Mouse (Mus musculus): ENCODE measurements at regions not wholly inside any gene's neighbourhood (a gene's known extent, or its start where the extent isn't known, plus 50 kb on each side); places are given as distances from the start of the nearest gene placed in this dataset.

DNA sequence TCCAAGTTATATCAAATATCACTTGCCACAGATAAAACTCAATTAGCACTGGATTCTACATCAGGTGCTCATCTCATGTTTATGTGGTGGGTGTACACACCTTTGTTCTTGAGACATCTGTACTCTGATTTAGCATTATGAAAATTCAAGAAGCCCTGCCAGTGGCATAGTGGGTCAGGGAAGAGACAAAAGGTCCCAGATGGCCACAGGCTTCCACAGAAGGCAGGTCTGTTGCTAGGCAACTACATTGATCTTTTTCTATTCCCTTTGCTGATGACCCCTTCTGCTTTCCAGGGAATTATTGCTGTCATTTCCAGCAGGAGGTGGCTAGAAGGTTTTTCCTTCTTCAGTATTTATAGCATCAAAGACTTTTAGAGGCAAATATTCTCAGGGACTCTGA is 1396.7 kb upstream of the 1700008P02Rik start:
- H3K9ac ChIP-seq (ENCODE audit: insufficient read depth, low read depth): no peak overlapping the region
- no peak for TF ChIP-seq POLR2A (IDR thresholded peaks at IDR 0.05; ENCODE audit: low read depth, low read length)
- TF ChIP-seq MAX (IDR thresholded peaks at IDR 0.05; ENCODE audit: low read length): no peak
- no peak for TF ChIP-seq NRF1 (IDR thresholded peaks at IDR 0.05; ENCODE audit: low read depth, low read length)
- no peak for TF ChIP-seq MEF2A (IDR thresholded peaks at IDR 0.05; ENCODE audit: borderline replicate concordance, low read depth, low read length)
- TF ChIP-seq ZKSCAN1 (IDR thresholded peaks at IDR 0.05; ENCODE audit: borderline replicate concordance, low read depth, low read length): no peak
- no peak for TF ChIP-seq POLR2AphosphoS2 (IDR thresholded peaks at IDR 0.05; ENCODE audit: low read depth, low read length)
- no peak for TF ChIP-seq RCOR1 (conservative IDR thresholded peaks at IDR 0.05; ENCODE audit: low read depth, low read length)
- no peak for TF ChIP-seq ZNF384 (IDR thresholded peaks at IDR 0.05; ENCODE audit: low read depth, low read length)
- TF ChIP-seq MAFK (IDR thresholded peaks at IDR 0.05; ENCODE audit: insufficient replicate concordance, low read length): no peak
- TF ChIP-seq BHLHE40 (IDR thresholded peaks at IDR 0.05; ENCODE audit: low read depth, low read length): no peak
- no peak for TF ChIP-seq MYC (IDR thresholded peaks at IDR 0.05; ENCODE audit: low read depth, low read length)
- TF ChIP-seq ZC3H11A (IDR thresholded peaks at IDR 0.05; ENCODE audit: low read depth, low read length): no peak
- TF ChIP-seq USF2 (conservative IDR thresholded peaks at IDR 0.05; ENCODE audit: low read depth, low read length): no peak
- no peak for TF ChIP-seq CHD2 (IDR thresholded peaks at IDR 0.05; ENCODE audit: low read length)
- no peak overlapping the region for H3K27ac ChIP-seq (ENCODE audit: insufficient read depth, low read depth)
- H3K4me1 ChIP-seq (ENCODE audit: control insufficient read depth in 1 of 2, insufficient read depth in 2 of 2): no peaks in the 10 kb centered on the region
- H3K9me3 ChIP-seq (replicated peaks; ENCODE audit: low read length): peaks cover 19% of the 10 kb centered on the region
- no peak for DNase-seq (ENCODE audit: extremely low read depth)
- no peak overlapping the region for H3K4me2 ChIP-seq (ENCODE audit: insufficient read depth, low read depth, poor library complexity, severe bottlenecking)
- H3K27me3 ChIP-seq (replicated peaks): no peaks in the 10 kb centered on the region
- H3K79me2 ChIP-seq (replicated peaks; ENCODE audit: control insufficient read depth, extremely low read depth, insufficient read depth, poor library complexity, severe bottlenecking): no peaks in the 10 kb centered on the region
- no peaks in the 10 kb centered on the region for H3K36me3 ChIP-seq (replicated peaks in 1 of 2; ENCODE audit: control insufficient read depth in 1 of 2, insufficient read depth in 1 of 2, low read length in 1 of 2)
- H3K4me3 ChIP-seq (replicated peaks in 1 of 3; ENCODE audit: low read depth in 2 of 3, low read length in 2 of 3, poor library complexity in 1 of 3): no peak overlapping the region
- dilution Hi-C loops (cut with MboI; ENCODE audit: extremely low pct_ligation_motif_present, extremely low pct_unique_long_range_greater_than_20kb, low sequenced_read_pairs): no loop called here
- in situ Hi-C loops (cut with MboI; ENCODE audit: low pct_ligation_motif_present, low pct_unique_long_range_greater_than_20kb, low sequenced_read_pairs): no loop called here

DNA sequence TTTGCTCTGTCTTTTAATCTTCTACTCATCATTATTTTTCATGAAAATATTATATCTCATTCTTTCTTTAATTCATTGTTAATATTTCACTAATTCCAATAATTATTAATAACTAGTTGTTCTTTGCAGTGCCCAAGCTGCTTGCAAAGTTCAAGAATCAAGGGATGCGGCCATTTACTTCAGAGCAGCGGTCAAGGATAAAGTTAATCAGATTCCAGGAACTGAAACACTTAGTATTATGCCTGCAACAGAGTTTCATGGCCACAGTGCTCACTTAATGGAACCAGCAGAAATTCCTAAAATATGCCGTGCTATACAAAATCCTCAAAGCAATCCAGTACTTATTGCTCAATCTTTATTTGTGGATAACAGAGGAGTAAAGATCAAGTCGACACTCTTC is 1389.7 kb upstream of the 1700008P02Rik start:
- no peaks in the 10 kb centered on the region for H3K27me3 ChIP-seq (replicated peaks)
- no peak for DNase-seq (ENCODE audit: extremely low read depth)
- H3K4me1 ChIP-seq (ENCODE audit: control insufficient read depth in 1 of 2, insufficient read depth in 2 of 2): no peaks in the 10 kb centered on the region

More for the DNA sequence above, 1389.7 kb upstream of the 1700008P02Rik start:
- in situ Hi-C loops (cut with MboI; ENCODE audit: low pct_ligation_motif_present, low pct_unique_long_range_greater_than_20kb, low sequenced_read_pairs): no loop called here
- H3K4me2 ChIP-seq (ENCODE audit: insufficient read depth, low read depth, poor library complexity, severe bottlenecking): no peak overlapping the region
- no peak overlapping the region for H3K4me3 ChIP-seq (replicated peaks in 1 of 3; ENCODE audit: low read depth in 2 of 3, low read length in 2 of 3, poor library complexity in 1 of 3)
- H3K27ac ChIP-seq (ENCODE audit: insufficient read depth, low read depth): no peak overlapping the region
- TF ChIP-seq MEF2A (IDR thresholded peaks at IDR 0.05; ENCODE audit: borderline replicate concordance, low read depth, low read length): no peak
- TF ChIP-seq CHD2 (IDR thresholded peaks at IDR 0.05; ENCODE audit: low read length): no peak
- no peak for TF ChIP-seq ELF1 (IDR thresholded peaks at IDR 0.05; ENCODE audit: low read depth, low read length)
- TF ChIP-seq MYC (IDR thresholded peaks at IDR 0.05; ENCODE audit: low read depth, low read length): no peak
- no peak for TF ChIP-seq IRF4 (IDR thresholded peaks at IDR 0.05; ENCODE audit: low read depth, low read length)
- no peak for TF ChIP-seq JUND (conservative IDR thresholded peaks at IDR 0.05; ENCODE audit: low read depth, low read length)
- no peak for TF ChIP-seq JUN (IDR thresholded peaks at IDR 0.05; ENCODE audit: insufficient read depth, low read depth, low read length)
- no peak for TF ChIP-seq USF2 (conservative IDR thresholded peaks at IDR 0.05; ENCODE audit: low read depth, low read length)
- TF ChIP-seq HCFC1 (IDR thresholded peaks at IDR 0.05; ENCODE audit: low read depth, low read length): no peak
- TF ChIP-seq ZNF384 (IDR thresholded peaks at IDR 0.05; ENCODE audit: low read depth, low read length): no peak
- no peak for TF ChIP-seq GABPA (IDR thresholded peaks at IDR 0.05; ENCODE audit: insufficient replicate concordance, low read depth, low read length)
- no peaks in the 10 kb centered on the region for H3K36me3 ChIP-seq (replicated peaks in 1 of 2; ENCODE audit: control insufficient read depth in 1 of 2, insufficient read depth in 1 of 2, low read length in 1 of 2)
- no peak overlapping the region for H3K9ac ChIP-seq (ENCODE audit: insufficient read depth, low read depth)
- dilution Hi-C loops (cut with MboI; ENCODE audit: extremely low pct_ligation_motif_present, extremely low pct_unique_long_range_greater_than_20kb, low sequenced_read_pairs): no loop called here
- peaks cover 27% of the 10 kb centered on the region for H3K9me3 ChIP-seq (replicated peaks; ENCODE audit: low read length)
- H3K79me2 ChIP-seq (replicated peaks; ENCODE audit: control insufficient read depth, extremely low read depth, insufficient read depth, poor library complexity, severe bottlenecking): no peaks in the 10 kb centered on the region

Data from CH12.LX (cell line).